In the genomic region with DNA sequence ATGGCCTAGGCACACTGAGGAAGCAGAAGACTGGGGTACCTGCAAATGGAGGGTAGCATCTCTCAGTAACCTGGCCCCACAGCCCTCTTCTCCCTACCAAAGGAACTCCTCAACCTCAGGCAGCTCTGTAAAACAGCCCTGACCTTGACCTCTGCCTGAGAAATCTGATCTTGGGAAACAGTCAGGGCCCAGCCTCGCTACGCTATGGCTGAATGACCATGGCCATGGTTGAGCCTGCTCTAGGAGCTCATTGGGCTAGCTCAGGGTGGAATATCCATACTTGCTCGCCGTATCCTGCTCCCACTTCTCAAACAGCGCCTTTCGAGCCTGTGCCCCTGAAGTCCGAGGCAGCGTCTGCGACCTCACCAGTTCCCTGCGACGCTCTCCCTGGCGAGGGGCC, we compare ENCODE assay signal across 19 mouse cellular contexts. TPM values are rescaled to one million over a fixed set of nuclear protein-coding genes. Genes with fewer than 3 reads are reported as not detected.
A peak's percentile ranks its signal among the peaks of the same experiment; 100 is the strongest.
DNase-seq lines count a peak whose midpoint lies in the region; ATAC-seq lines count a peak whose summit lies in the region.
"Had no signal": no experiment of that assay in that cellular context is flagged by ENCODE, and none has a peak within 500 bp of the region (broad histone marks: within the 10 kb centered on the region; RNA-seq: fewer than 3 reads in every experiment).

No protein-coding gene starts in this region.

- H3K4me1 ChIP-seq in lung, embryonic 16.5 days (replicated peaks; ENCODE audit: control insufficient read depth, insufficient read depth, low read length), result peaks cover 55% of the 10 kb centered on the region
- H3K4me1 ChIP-seq in embryonic facial prominence, embryonic 13.5 days, result peaks cover 37% of the 10 kb centered on the region
- H3K4me1 ChIP-seq in kidney, embryonic 16.5 days (ENCODE audit: insufficient read depth, low read length), result peaks cover 75% of the 10 kb centered on the region
- H3K4me1 ChIP-seq: forebrain, embryonic 12.5 days; megakaryocyte, embryonic 14.5 days had no signal

- no peak overlapping the region for H3K4me3 ChIP-seq in lung, embryonic 16.5 days (ENCODE audit: low read length)
- H3K4me3 ChIP-seq in embryonic facial prominence, embryonic 13.5 days, result no peak overlapping the region
- H3K4me3 ChIP-seq in kidney, embryonic 16.5 days (ENCODE audit: low read length), result no peak overlapping the region
- H3K4me3 ChIP-seq: forebrain, embryonic 12.5 days; layer of hippocampus, adult 2 months; limb, embryonic 15.5 days; megakaryocyte, embryonic 14.5 days; neural tube, embryonic 15.5 days; stomach, embryonic 15.5 days had no signal

- no peaks in the 10 kb centered on the region for H3K27me3 ChIP-seq in lung, embryonic 16.5 days (ENCODE audit: control insufficient read depth, insufficient read depth, low read depth, low read length)
- no peaks in the 10 kb centered on the region; the same call in 1 of the 2 replicates for H3K27me3 ChIP-seq in embryonic facial prominence, embryonic 13.5 days
- no peaks in the 10 kb centered on the region for H3K27me3 ChIP-seq in kidney, embryonic 16.5 days (ENCODE audit: insufficient read depth, low read length)
- H3K27me3 ChIP-seq: forebrain, embryonic 12.5 days; limb, embryonic 15.5 days; neural tube, embryonic 15.5 days; stomach, embryonic 15.5 days had no signal

- DNase-seq in lung, postnatal 14 days, result no peak
- DNase-seq in frontal cortex, postnatal 10 days (ENCODE audit: low spot score in 2 of 2), result no peak
- DNase-seq in cerebellum, adult 11-12 months, result no peak
- no peak for DNase-seq in natural killer cell, adult 2 months (ENCODE audit: low spot score in 2 of 2)
- DNase-seq: cerebellum, postnatal 36 days; heart, postnatal 10 days; lung, adult 18-20 months; retina, postnatal 1 day; spleen, adult 18-20 months had no signal

- peak overlapping the region; percentile 83 for H3K27ac ChIP-seq in lung, embryonic 16.5 days (ENCODE audit: low read length)
- H3K27ac ChIP-seq in embryonic facial prominence, embryonic 13.5 days, result peak overlapping the region; percentile 39; the same call in 1 of the 2 replicates
- H3K27ac ChIP-seq in kidney, embryonic 16.5 days (ENCODE audit: low read length), result peak overlapping the region; percentile 81
- H3K27ac ChIP-seq: forebrain, embryonic 12.5 days; layer of hippocampus, adult 2 months; limb, embryonic 15.5 days; neural tube, embryonic 15.5 days; stomach, embryonic 15.5 days had no signal

- no peak overlapping the region for H3K4me2 ChIP-seq in lung, embryonic 16.5 days (ENCODE audit: low read depth, low read length)
- H3K4me2 ChIP-seq in embryonic facial prominence, embryonic 13.5 days, result no peak overlapping the region
- 0 out of 2 replicates have a peak overlapping the region, but pooled peaks have one; percentile 3 for H3K4me2 ChIP-seq in kidney, embryonic 16.5 days (replicated peaks; ENCODE audit: low read depth, low read length)
- H3K4me2 ChIP-seq: forebrain, embryonic 12.5 days; limb, embryonic 15.5 days; neural tube, embryonic 15.5 days; stomach, embryonic 15.5 days had no signal

- no peak for ATAC-seq in lung, embryonic 16.5 days (ENCODE audit: low read depth)
- no peak for ATAC-seq in embryonic facial prominence, embryonic 13.5 days (ENCODE audit: insufficient number of reproducible peaks, insufficient read depth, low FRiP score, low TSS enrichment, low read depth)
- peak; percentile 74 for ATAC-seq in kidney, embryonic 16.5 days (ENCODE audit: low FRiP score, low TSS enrichment)
- ATAC-seq: CD4-positive, CD25-positive, alpha-beta regulatory T cell, adult 4 months had no signal

- WGBS in lung, embryonic 16.5 days, result 64% methylated on average over 12 of the region's 12 CpGs
- 73% methylated on average over 12 of the region's 12 CpGs for WGBS in embryonic facial prominence, embryonic 13.5 days
- 36% methylated on average over 12 of the region's 12 CpGs for WGBS in kidney, embryonic 16.5 days

- H3K36me3 ChIP-seq in lung, embryonic 16.5 days (ENCODE audit: control insufficient read depth, insufficient read depth, low read length), result peaks cover 19% of the 10 kb centered on the region
- H3K36me3 ChIP-seq in embryonic facial prominence, embryonic 13.5 days, result 0 out of 2 replicates have a peak, but pooled peaks cover 3% of the 10 kb centered on the region
- H3K36me3 ChIP-seq in kidney, embryonic 16.5 days (ENCODE audit: insufficient read depth, low read length), result peaks cover 25% of the 10 kb centered on the region
- H3K36me3 ChIP-seq: forebrain, embryonic 12.5 days; limb, embryonic 15.5 days; neural tube, embryonic 15.5 days had no signal

- no peaks in the 10 kb centered on the region for H3K9me3 ChIP-seq in lung, embryonic 16.5 days (ENCODE audit: control insufficient read depth, low read length)
- H3K9me3 ChIP-seq in embryonic facial prominence, embryonic 13.5 days, result no peaks in the 10 kb centered on the region
- H3K9me3 ChIP-seq in kidney, embryonic 16.5 days (ENCODE audit: low read length), result no peaks in the 10 kb centered on the region
- H3K9me3 ChIP-seq: forebrain, embryonic 12.5 days; limb, embryonic 15.5 days; neural tube, embryonic 15.5 days; stomach, embryonic 15.5 days had no signal

- no peak overlapping the region for H3K9ac ChIP-seq in lung, embryonic 16.5 days (ENCODE audit: low read length)
- no peak overlapping the region for H3K9ac ChIP-seq in embryonic facial prominence, embryonic 13.5 days
- H3K9ac ChIP-seq in kidney, embryonic 16.5 days (replicated peaks; ENCODE audit: low read length), result no peak overlapping the region
- H3K9ac ChIP-seq: forebrain, embryonic 12.5 days; limb, embryonic 15.5 days; neural tube, embryonic 15.5 days; stomach, embryonic 15.5 days had no signal

RNA-seq across cellular contexts. Expression of a gene that starts 10.4 kb away (rescaled TPM):
- 133 and 136 TPM in 2 replicates for polyA plus RNA-seq in lung, embryonic 16.5 days (2015; fragmentation: Nextera tagmentation; extraction: Ambion mirVana)
- polyA plus RNA-seq in embryonic facial prominence, embryonic 13.5 days (2015; fragmentation: Nextera tagmentation; extraction: Ambion mirVana), result 25.1 and 26.7 TPM in 2 replicates
- polyA plus RNA-seq in kidney, embryonic 16.5 days (2015; fragmentation: Nextera tagmentation; extraction: Ambion mirVana), result 109 and 124 TPM in 2 replicates

RNA-seq across cellular contexts. Expression of a gene that starts 34.3 kb away (rescaled TPM):
- polyA plus RNA-seq in lung, embryonic 16.5 days (2015; fragmentation: Nextera tagmentation; extraction: Ambion mirVana), result 0.19 TPM in 1 of 2 replicates, not detected in the other
- 1.1 and 1.3 TPM in 2 replicates for polyA plus RNA-seq in embryonic facial prominence, embryonic 13.5 days (2015; fragmentation: Nextera tagmentation; extraction: Ambion mirVana)
- polyA plus RNA-seq in kidney, embryonic 16.5 days (2015; fragmentation: Nextera tagmentation; extraction: Ambion mirVana), result 1.6 and 2.2 TPM in 2 replicates
- polyA plus RNA-seq: CD4-positive, CD25-positive, alpha-beta regulatory T cell, adult 4 months; forebrain, embryonic 12.5 days; neural tube, embryonic 15.5 days had no signal

RNA-seq across cellular contexts. Expression of a gene that starts 38.8 kb away (rescaled TPM):
- 17.8 and 22.4 TPM in 2 replicates for polyA plus RNA-seq in lung, embryonic 16.5 days (2015; fragmentation: Nextera tagmentation; extraction: Ambion mirVana)
- polyA plus RNA-seq in embryonic facial prominence, embryonic 13.5 days (2015; fragmentation: Nextera tagmentation; extraction: Ambion mirVana), result 3.1 and 5.0 TPM in 2 replicates
- polyA plus RNA-seq in kidney, embryonic 16.5 days (2015; fragmentation: Nextera tagmentation; extraction: Ambion mirVana), result 6.1 and 6.5 TPM in 2 replicates
- polyA plus RNA-seq: CD4-positive, CD25-positive, alpha-beta regulatory T cell, adult 4 months had no signal

RNA-seq across cellular contexts. Expression of a gene that starts 40.1 kb away (rescaled TPM):
- polyA plus RNA-seq in lung, embryonic 16.5 days (2015; fragmentation: Nextera tagmentation; extraction: Ambion mirVana), result 106 and 126 TPM in 2 replicates
- polyA plus RNA-seq in embryonic facial prominence, embryonic 13.5 days (2015; fragmentation: Nextera tagmentation; extraction: Ambion mirVana), result 162 and 174 TPM in 2 replicates
- 175 and 177 TPM in 2 replicates for polyA plus RNA-seq in kidney, embryonic 16.5 days (2015; fragmentation: Nextera tagmentation; extraction: Ambion mirVana)
